Mouse (Mus musculus) kidney, adult 2 months (tissue): ENCODE results near the gene Hipk2. TPM values are rescaled to one million over a fixed set of nuclear protein-coding genes. Genes with fewer than 3 reads are reported as not detected.

Experiments
- DNase-seq: peaks from one replicate; pipeline ENCODE4 v3.0.0; 2021
- H3K27ac ChIP-seq: fragments of 200-500 bp; 2 replicates; pipeline ENCODE4 v1.5.1; 2012; ENCODE audit warnings: low read depth, low read length, control low read depth, inconsistent platforms; ENCODE audit not compliant: insufficient read depth
- H3K27me3 ChIP-seq: fragments of 200-500 bp; replicated peaks from 2 replicates; pipeline ENCODE4 v1.6.1; 2012; ENCODE audit warnings: mild to moderate bottlenecking, moderate library complexity, low read length, inconsistent platforms; ENCODE audit not compliant: control insufficient read depth, insufficient read depth
- H3K36me3 ChIP-seq: fragments of 200-500 bp; 2 replicates; pipeline ENCODE4 v1.6.1; 2012; ENCODE audit warnings: mild to moderate bottlenecking, moderate library complexity, low read length, inconsistent platforms; ENCODE audit not compliant: control insufficient read depth, insufficient read depth
- H3K4me1 ChIP-seq: fragments of 200-500 bp; 2 replicates; pipeline ENCODE4 v1.6.1; 2011; ENCODE audit warnings: low read length; ENCODE audit not compliant: control insufficient read depth, insufficient read depth
- H3K4me3 ChIP-seq: fragments of 200-500 bp; 2 replicates; pipeline ENCODE4 v1.5.1; 2011; ENCODE audit warnings: mild to moderate bottlenecking, low read depth, low read length, control low read depth; ENCODE audit not compliant: insufficient read depth
- CTCF ChIP-seq: fragments of 200-500 bp; conservative IDR thresholded peaks from 2 replicates; pipeline ENCODE4 v1.5.1; 2011; ENCODE audit warnings: low read depth, mild to moderate bottlenecking, control low read depth, low read length, moderate library complexity, mixed read lengths; ENCODE audit not compliant: insufficient read depth, insufficient read length
- POLR2A ChIP-seq: fragments of 200-500 bp; IDR thresholded peaks from one replicate; pipeline ENCODE4 v1.6.1; 2011; ENCODE audit warnings: low read depth, low read length, control low read depth
- WGBS: fragments of 180-500 bp; shearing (Covaris S2); methylation state at CpG from one replicate; pipeline ENCODE4 v1.1.7; 2018; 5-methylcytosine and 5-hydroxymethylcytosine counted together
- polyA plus RNA-seq: library from polyadenylated mRNA; depleted of rRNA; stranded (reverse); fragments of >200 nt; gene quantifications from 2 replicates; pipeline ENCODE4 v1.2.3, GENCODE M21; 2012

The Hipk2 gene
- polyA plus RNA-seq, 1 experiment, result 46.4 TPM

DNA sequence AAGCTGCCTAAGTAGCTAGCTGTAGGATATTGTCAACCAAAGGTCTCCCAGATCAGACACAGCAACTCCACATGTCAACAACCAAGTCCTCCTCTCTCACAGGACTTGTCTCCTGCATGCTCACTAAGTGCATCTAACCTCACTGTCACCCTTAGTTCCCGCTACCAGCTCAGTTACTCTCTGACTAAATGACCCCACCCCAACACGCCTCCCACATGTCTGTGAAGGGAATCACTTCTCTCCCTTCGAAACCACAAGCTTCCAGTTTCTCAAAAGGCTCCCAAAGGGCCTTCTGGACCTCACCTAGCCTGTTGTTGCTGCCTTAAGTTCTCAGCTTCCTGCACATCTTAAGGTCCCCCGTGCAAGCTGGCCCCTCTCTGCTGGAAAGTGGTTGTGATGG is 25.2 kb upstream of the Hipk2 start:
- DNase-seq, result no peak
- TF ChIP-seq CTCF, result no peak
- TF ChIP-seq POLR2A, result no peak
- Histone ChIP-seq H3K27ac (0 out of 2 replicates have a peak overlapping the region, but pooled peaks have one; percentile 48), H3K36me3 (no peaks in the 10 kb centered on the region), H3K4me3 (no peak overlapping the region), H3K27me3 (no peaks in the 10 kb centered on the region), H3K4me1 (peaks cover 2% of the 10 kb centered on the region; the same call in 1 of the 2 replicates)
- WGBS, result 87% methylated on average over 4 of the region's 4 CpGs

DNA sequence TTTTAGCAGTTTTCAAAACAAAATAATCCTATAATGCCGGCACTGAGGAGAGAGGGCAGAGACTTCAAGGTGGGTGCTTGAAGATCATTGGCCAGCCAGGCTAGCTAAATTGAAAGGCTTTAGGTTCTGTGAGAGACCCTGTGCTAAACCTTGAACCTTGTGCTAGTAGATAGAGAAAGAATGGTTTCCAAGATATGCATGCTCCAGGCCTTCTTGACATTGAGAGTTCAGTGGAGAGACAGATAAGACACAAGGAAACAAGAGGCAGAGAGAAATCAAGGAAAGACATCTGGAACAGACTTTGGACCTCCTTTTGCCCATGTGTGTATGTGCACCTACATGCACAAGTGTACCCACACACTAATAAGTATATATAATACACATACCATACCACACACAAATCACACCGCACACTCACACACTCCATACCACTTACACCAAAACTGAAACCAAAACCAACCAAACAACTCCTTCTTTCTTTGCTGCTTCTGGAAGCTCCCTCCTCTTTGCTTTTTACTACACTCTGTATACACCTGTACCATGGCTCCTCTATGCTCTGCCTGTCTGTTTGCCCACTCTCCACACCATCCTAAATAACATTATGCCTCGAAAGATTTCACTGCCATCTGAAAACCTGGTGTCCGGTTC is 24.6 kb upstream of the Hipk2 start:
- no peaks in the 10 kb centered on the region for H3K36me3 ChIP-seq
- no peak for TF ChIP-seq POLR2A
- TF ChIP-seq CTCF, result no peak
- DNase-seq, result no peak
- H3K4me3 ChIP-seq, result no peak overlapping the region
- H3K27me3 ChIP-seq, result no peaks in the 10 kb centered on the region
- 91% methylated on average over 4 of the region's 4 CpGs for WGBS
- H3K27ac ChIP-seq, result no peak overlapping the region
- peaks cover 2% of the 10 kb centered on the region; the same call in 1 of the 2 replicates for H3K4me1 ChIP-seq

DNA sequence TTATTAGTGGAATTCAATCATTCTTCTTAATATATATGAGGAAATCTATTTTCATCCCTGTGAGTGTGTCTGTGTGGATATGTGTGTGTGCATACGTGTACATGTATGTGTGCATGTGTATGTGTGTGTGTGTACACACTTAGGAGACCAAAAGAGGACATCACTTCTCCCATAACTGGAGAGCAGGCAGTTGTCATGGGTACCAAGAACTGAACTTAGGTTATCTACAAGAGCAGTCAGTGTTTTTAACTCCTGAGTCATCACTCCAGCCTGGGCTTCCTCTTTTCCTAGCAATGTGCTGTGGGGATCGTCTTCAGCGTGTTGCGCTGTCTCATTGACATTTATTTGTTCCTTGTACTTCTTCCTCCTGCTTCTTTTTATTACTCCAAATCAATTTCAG is 24.1 kb upstream of the Hipk2 start:
- Histone ChIP-seq H3K4me3 (no peak overlapping the region), H3K36me3 (no peaks in the 10 kb centered on the region), H3K4me1 (peaks cover 2% of the 10 kb centered on the region; the same call in 1 of the 2 replicates), H3K27me3 (no peaks in the 10 kb centered on the region), H3K27ac (no peak overlapping the region)
- DNase-seq, result no peak
- 97% methylated on average over 4 of the region's 4 CpGs for WGBS
- TF ChIP-seq POLR2A (no peak), CTCF (no peak)

DNA sequence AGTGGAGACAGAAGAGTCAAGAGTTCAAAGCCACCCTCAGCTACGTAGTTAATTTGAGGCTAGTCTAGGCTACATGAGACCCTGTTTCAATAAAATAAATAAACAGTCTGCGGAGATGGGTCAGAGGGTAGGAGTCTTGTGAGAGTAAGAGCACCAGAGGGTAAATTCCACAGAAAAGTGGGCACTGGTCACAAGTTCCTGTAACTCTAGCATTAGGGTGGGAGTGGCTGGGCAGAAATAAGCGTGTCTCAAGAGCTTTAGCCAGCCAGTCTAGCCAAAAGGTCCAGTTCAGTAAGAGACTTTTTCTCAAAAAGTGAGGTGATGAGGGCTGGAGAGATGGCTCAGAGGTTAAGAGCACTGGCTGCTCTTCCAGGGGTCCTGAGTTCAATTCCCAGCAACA is 17.6 kb upstream of the Hipk2 start:
- DNase-seq, result no peak
- no peak overlapping the region for H3K4me3 ChIP-seq
- H3K27me3 ChIP-seq, result no peaks in the 10 kb centered on the region
- H3K4me1 ChIP-seq, result no peaks in the 10 kb centered on the region
- H3K27ac ChIP-seq, result no peak overlapping the region
- TF ChIP-seq POLR2A (no peak), CTCF (no peak)
- no peaks in the 10 kb centered on the region for H3K36me3 ChIP-seq
- WGBS, result 68% methylated on average over 3 of the region's 3 CpGs

DNA sequence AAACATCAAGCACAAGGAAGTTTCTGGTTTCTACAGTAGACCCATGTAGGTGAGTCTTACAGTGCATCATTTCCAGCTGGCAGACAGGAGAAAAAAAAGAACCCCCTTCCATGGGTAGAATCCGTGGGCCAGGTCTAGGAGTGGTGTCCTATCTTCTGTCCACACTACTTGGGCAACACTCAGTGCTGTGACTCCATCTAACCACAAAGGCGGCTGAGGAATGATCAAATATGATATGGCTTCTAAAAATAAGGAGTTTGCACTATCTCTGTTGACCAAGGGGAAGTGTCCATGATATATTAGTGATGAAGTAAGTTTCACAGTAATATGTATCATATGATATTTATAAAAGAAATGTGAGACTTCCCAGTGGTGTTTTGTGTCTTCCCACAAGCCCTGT is 16.1 kb upstream of the Hipk2 start:
- DNase-seq, result no peak
- no peaks in the 10 kb centered on the region for H3K4me1 ChIP-seq
- no peak overlapping the region for H3K27ac ChIP-seq
- no peaks in the 10 kb centered on the region for H3K36me3 ChIP-seq
- H3K4me3 ChIP-seq, result no peak overlapping the region
- TF ChIP-seq CTCF (no peak), POLR2A (no peak)
- no peaks in the 10 kb centered on the region for H3K27me3 ChIP-seq
- WGBS, result 88% methylated on average over 2 of the region's 2 CpGs

DNA sequence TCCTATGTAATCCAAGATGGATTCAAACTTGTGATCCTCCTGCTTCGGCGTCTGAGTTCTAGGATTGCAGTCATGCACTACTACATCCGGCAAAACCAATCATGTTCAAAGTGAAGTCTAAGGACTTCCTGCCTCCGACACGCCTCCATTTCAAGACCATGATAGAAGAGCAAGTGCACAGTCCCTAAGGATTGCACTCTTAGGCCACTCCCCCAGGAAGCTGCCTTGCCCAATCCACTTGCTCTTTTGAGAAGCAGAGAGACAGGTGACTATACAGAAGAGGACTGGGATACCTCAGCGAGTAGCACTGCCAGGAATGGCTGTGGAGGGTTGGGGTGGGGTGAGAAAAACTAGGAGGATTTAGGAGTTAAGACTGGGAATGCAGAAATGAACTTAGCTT is 13.2 kb upstream of the Hipk2 start:
- Histone ChIP-seq H3K36me3 (no peaks in the 10 kb centered on the region), H3K27ac (no peak overlapping the region), H3K4me1 (no peaks in the 10 kb centered on the region), H3K4me3 (no peak overlapping the region), H3K27me3 (no peaks in the 10 kb centered on the region)
- DNase-seq, result no peak
- WGBS, result 77% methylated on average over 6 of the region's 6 CpGs
- TF ChIP-seq CTCF (no peak), POLR2A (no peak)

DNA sequence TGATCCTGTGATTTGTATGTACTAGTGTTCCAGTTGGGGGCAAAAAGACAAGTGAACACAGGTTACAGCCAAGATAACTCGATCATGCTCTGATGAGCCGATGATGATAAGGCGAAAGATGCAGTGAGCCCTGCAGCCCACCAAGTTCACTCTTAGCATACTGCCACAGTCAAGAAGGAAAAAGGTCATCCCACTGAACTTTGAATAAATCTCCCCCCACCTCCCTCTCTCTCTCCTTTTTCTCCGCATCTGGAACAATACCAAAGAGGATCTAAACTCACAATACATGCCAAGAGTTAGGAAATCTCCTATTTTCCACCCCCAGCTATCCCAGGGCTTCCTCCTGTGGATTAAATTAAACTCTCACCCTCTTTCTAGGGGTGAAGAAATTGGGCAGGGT is 11.5 kb upstream of the Hipk2 start:
- WGBS, result 89% methylated on average over 4 of the region's 4 CpGs
- Histone ChIP-seq H3K4me3 (no peak overlapping the region), H3K27me3 (no peaks in the 10 kb centered on the region), H3K36me3 (no peaks in the 10 kb centered on the region), H3K4me1 (no peaks in the 10 kb centered on the region), H3K27ac (no peak overlapping the region)
- TF ChIP-seq POLR2A (no peak), CTCF (no peak)
- no peak for DNase-seq
